Mouse (Mus musculus) left cerebral cortex, postnatal 4 days (tissue): ENCODE data around the gene Oas2. TPM values are rescaled to one million over a fixed set of nuclear protein-coding genes. Genes with fewer than 3 reads are reported as not detected.

Source experiments
- total RNA-seq, 2 experiments: library from RNA; stranded (reverse); gene quantifications; 2 replicates each; pipeline ENCODE4 v1.2.3; 2021

The Oas2 gene
- total RNA-seq, 2 experiments from 2014 or later, result not detected

Other genes starting within 250 kb of the Oas2 start
- gene Plbd2, start 246.2 kb downstream of the Oas2 start, total RNA-seq, result 10 to 100 TPM; 38.8 to 43.9 TPM
- 1 to 10 TPM; 3.3 to 4.6 TPM for gene Slc8b1, start 238.7 kb downstream of the Oas2 start, total RNA-seq
- gene Tpcn1, start 161.2 kb downstream of the Oas2 start, total RNA-seq, result 10 to 100 TPM; 42.0 to 44.1 TPM
- under 1 TPM; 0.58 to 0.64 TPM for gene Iqcd, start 160.8 kb downstream of the Oas2 start, total RNA-seq
- gene Rita1, start 137.3 kb downstream of the Oas2 start, total RNA-seq, result 10 to 100 TPM; 22.7 to 26.0 TPM
- 10 to 100 TPM; 52.0 to 55.4 TPM for gene Ddx54, start 137.1 kb downstream of the Oas2 start, total RNA-seq
- under 1 TPM in 1 of 2 experiments, not detected in 1; 0.40 TPM for gene Cfap73, start 115.6 kb downstream of the Oas2 start, total RNA-seq
- 10 to 100 TPM; 42.2 to 54.6 TPM for gene Rasal1, start 101.0 kb downstream of the Oas2 start, total RNA-seq
- gene Dtx1, start 37.9 kb downstream of the Oas2 start, total RNA-seq, result 100 to 1,000 TPM; 122 to 124 TPM
- gene Oas3, start 27.8 kb upstream of the Oas2 start, total RNA-seq, result under 1 TPM in 1 of 2 experiments, not detected in 1; 0.18 TPM
- not detected for gene Oas1e, start 45.7 kb upstream of the Oas2 start, total RNA-seq
- 1 to 10 TPM; 1.0 to 1.3 TPM for gene Oas1c, start 62.7 kb upstream of the Oas2 start, total RNA-seq
- gene Oas1f, start 97.5 kb upstream of the Oas2 start, total RNA-seq, result not detected
- gene Oas1h, start 111.6 kb upstream of the Oas2 start, total RNA-seq, result not detected
- not detected for gene Oas1g, start 137.8 kb upstream of the Oas2 start, total RNA-seq
- gene Oas1a, start 157.7 kb upstream of the Oas2 start, total RNA-seq, result under 1 TPM in 1 of 2 experiments, not detected in 1; 0.20 TPM
- gene Oas1d, start 164.7 kb upstream of the Oas2 start, total RNA-seq, result not detected